Mouse (Mus musculus) embryonic facial prominence, embryonic 10.5 days (tissue): Measurements from ENCODE around the gene Hyal1. TPM values are rescaled to one million over a fixed set of nuclear protein-coding genes. Genes with fewer than 3 reads are reported as not detected.

Source experiments
- DNase-seq: peaks from one replicate; pipeline ENCODE4 v3.0.0-alpha.2; 2017; ENCODE audit warnings: low spot score
- H3K27ac ChIP-seq: fragments of 300-500 bp; sonication (generic); replicated peaks from 2 replicates; pipeline ENCODE4 v1.5.1; 2016; ENCODE audit warnings: mild to moderate bottlenecking
- H3K27me3 ChIP-seq: fragments of 300-500 bp; sonication (generic); replicated peaks from 2 replicates; pipeline ENCODE4 v1.6.1; 2016; ENCODE audit warnings: low read depth, mild to moderate bottlenecking; ENCODE audit not compliant: poor library complexity, severe bottlenecking
- H3K36me3 ChIP-seq: fragments of 300-500 bp; sonication (generic); replicated peaks from 2 replicates; pipeline ENCODE4 v1.6.1; 2016; ENCODE audit warnings: mild to moderate bottlenecking, moderate library complexity
- H3K4me1 ChIP-seq: fragments of 300-500 bp; sonication (generic); 2 replicates; pipeline ENCODE4 v1.6.1; 2016
- H3K4me3 ChIP-seq: fragments of 300-500 bp; sonication (generic); 2 replicates; pipeline ENCODE4 v1.5.1; 2016; ENCODE audit warnings: mild to moderate bottlenecking, moderate library complexity
- H3K9me3 ChIP-seq: fragments of 300-500 bp; sonication (generic); 2 replicates; pipeline ENCODE4 v1.6.1; 2016; ENCODE audit warnings: mild to moderate bottlenecking
- WGBS: fragments of 180-500 bp; shearing (Covaris S2); methylation state at CpG from one replicate; pipeline ENCODE4 v1.1.7; 2016; 5-methylcytosine and 5-hydroxymethylcytosine counted together
- polyA plus RNA-seq: library from polyadenylated mRNA; unstranded; fragments of >200 nt; fragmentation: Nextera tagmentation; extraction: Ambion mirVana; gene quantifications from 2 replicates; pipeline ENCODE4 v1.2.1, GENCODE M21; 2016

Gene Hyal1
- polyA plus RNA-seq, 1 experiment from 2014 or later, result 9.1 TPM

GRCm38 (mm10) chr9:107607036-107607435, 30.3 kb downstream of the Hyal1 start:
- Histone ChIP-seq H3K4me1 (peaks cover 94% of the 10 kb centered on the region), H3K27me3 (peaks cover 24% of the 10 kb centered on the region), H3K9me3 (no peaks in the 10 kb centered on the region), H3K27ac (peak overlapping the region; percentile 80), H3K4me3 (peak overlapping the region; percentile 29), H3K36me3 (no peaks in the 10 kb centered on the region)
- 71% methylated on average over 2 of the region's 2 CpGs for WGBS
- no peak for DNase-seq

- Histone ChIP-seq H3K4me1 (peaks cover 94% of the 10 kb centered on the region), H3K27ac (peak overlapping the region; percentile 80)
- 57% methylated on average over 9 of the region's 9 CpGs for WGBS
Observed at GRCm38 (mm10) chr9:107607653-107608245, 31.0 kb downstream of the Hyal1 start.

GRCm38 (mm10) chr9:107608741-107609432, 32.2 kb downstream of the Hyal1 start, which contains the start of gene Sema3b:
Sema3b (minus strand) TSS chr9:107609229.
- Histone ChIP-seq H3K27ac (peak within 1 kb of the TSS; percentile 80), H3K4me3 (peak within 1 kb of the TSS; percentile 33), H3K4me1 (peaks cover 94% of the 10 kb centered on the region), H3K27me3 (peaks cover 10% of the 10 kb centered on the region), H3K36me3 (peaks cover 4% of the 10 kb centered on the region), H3K9me3 (no peaks in the 10 kb centered on the region)
- 34% methylated on average over 12 of the region's 12 CpGs for WGBS
- DNase-seq, result peak; percentile 61

More at GRCm38 (mm10) chr9:107607653-107608245, 31.0 kb downstream of the Hyal1 start:
- H3K9me3 ChIP-seq, result no peaks in the 10 kb centered on the region
- peaks cover 21% of the 10 kb centered on the region for H3K27me3 ChIP-seq
- H3K36me3 ChIP-seq, result no peaks in the 10 kb centered on the region
- no peak overlapping the region for H3K4me3 ChIP-seq
- DNase-seq, result no peak

- Histone ChIP-seq H3K4me1 (peaks cover 92% of the 10 kb centered on the region), H3K27ac (peak overlapping the region; percentile 80), H3K4me3 (peak overlapping the region; percentile 33), H3K36me3 (peaks cover 10% of the 10 kb centered on the region), H3K27me3 (peaks cover 8% of the 10 kb centered on the region; the same call in 1 of the 2 replicates), H3K9me3 (no peaks in the 10 kb centered on the region)
- DNase-seq, result no peak
- WGBS, result 62% methylated on average over 4 of the region's 4 CpGs
Observed at GRCm38 (mm10) chr9:107609433-107609830, 32.7 kb downstream of the Hyal1 start.

GRCm38 (mm10) chr9:107611456-107612190, 34.9 kb downstream of the Hyal1 start:
- peaks cover 32% of the 10 kb centered on the region for H3K36me3 ChIP-seq
- peaks cover 8% of the 10 kb centered on the region; the same call in 1 of the 2 replicates for H3K27me3 ChIP-seq
- peak overlapping the region; percentile 59 for H3K4me3 ChIP-seq
- DNase-seq, result no peak
- peak overlapping the region; percentile 96 for H3K27ac ChIP-seq
- H3K9me3 ChIP-seq, result no peaks in the 10 kb centered on the region
- H3K4me1 ChIP-seq, result peaks cover 76% of the 10 kb centered on the region
- 75% methylated on average over 6 of the region's 6 CpGs for WGBS

- peaks cover 39% of the 10 kb centered on the region for H3K36me3 ChIP-seq
- peaks cover 69% of the 10 kb centered on the region for H3K4me1 ChIP-seq
- H3K9me3 ChIP-seq, result no peaks in the 10 kb centered on the region
- DNase-seq, result peak; percentile 99
- H3K27ac ChIP-seq, result peak overlapping the region; percentile 96
- WGBS, result 3% methylated on average over 48 of the region's 48 CpGs
- peaks cover 3% of the 10 kb centered on the region; the same call in 1 of the 2 replicates for H3K27me3 ChIP-seq
- peak overlapping the region; percentile 59 for H3K4me3 ChIP-seq
Observed at GRCm38 (mm10) chr9:107612191-107612944, 35.6 kb downstream of the Hyal1 start.

- H3K4me1 ChIP-seq, result peaks cover 62% of the 10 kb centered on the region
- peak overlapping the region; percentile 59 for H3K4me3 ChIP-seq
- WGBS, result 15% methylated on average over 12 of the region's 12 CpGs
- peaks cover 46% of the 10 kb centered on the region for H3K36me3 ChIP-seq
- no peak for DNase-seq
- H3K27me3 ChIP-seq, result peaks cover 2% of the 10 kb centered on the region; the same call in 1 of the 2 replicates
- H3K9me3 ChIP-seq, result no peaks in the 10 kb centered on the region
- peak overlapping the region; percentile 96 for H3K27ac ChIP-seq
Observed at GRCm38 (mm10) chr9:107612945-107613569, 36.3 kb downstream of the Hyal1 start.

GRCm38 (mm10) chr9:107615035-107615434, 38.3 kb downstream of the Hyal1 start:
- no peak for DNase-seq
- H3K4me1 ChIP-seq, result peaks cover 42% of the 10 kb centered on the region

GRCm38 (mm10) chr9:107617461-107617860, 40.7 kb downstream of the Hyal1 start:
- no peaks in the 10 kb centered on the region for H3K27me3 ChIP-seq
- no peaks in the 10 kb centered on the region for H3K9me3 ChIP-seq
- peaks cover 80% of the 10 kb centered on the region for H3K36me3 ChIP-seq
- WGBS, result 83% methylated on average over 2 of the region's 2 CpGs
- DNase-seq, result no peak
- no peak overlapping the region for H3K27ac ChIP-seq
- peaks cover 24% of the 10 kb centered on the region for H3K4me1 ChIP-seq
- no peak overlapping the region for H3K4me3 ChIP-seq

More at GRCm38 (mm10) chr9:107615035-107615434, 38.3 kb downstream of the Hyal1 start:
- Histone ChIP-seq H3K36me3 (peaks cover 66% of the 10 kb centered on the region), H3K27me3 (no peaks in the 10 kb centered on the region), H3K4me3 (peak overlapping the region; percentile 1; the same call in 1 of the 2 replicates), H3K9me3 (no peaks in the 10 kb centered on the region), H3K27ac (peak overlapping the region; percentile 26; the same call in 1 of the 2 replicates)
- 65% methylated on average over 4 of the region's 4 CpGs for WGBS

- WGBS, result 90% methylated on average over 6 of the region's 6 CpGs
- Histone ChIP-seq H3K9me3 (no peaks in the 10 kb centered on the region), H3K4me1 (peaks cover 17% of the 10 kb centered on the region), H3K36me3 (peaks cover 86% of the 10 kb centered on the region), H3K27ac (no peak overlapping the region), H3K4me3 (no peak overlapping the region), H3K27me3 (no peaks in the 10 kb centered on the region)
- no peak for DNase-seq
Observed at GRCm38 (mm10) chr9:107618098-107618497, 41.4 kb downstream of the Hyal1 start.

GRCm38 (mm10) chr9:107618778-107619545, 42.2 kb downstream of the Hyal1 start:
- no peak overlapping the region; the same call in 1 of the 2 replicates for H3K27ac ChIP-seq

More at GRCm38 (mm10) chr9:107618778-107619545, 42.2 kb downstream of the Hyal1 start:
- Histone ChIP-seq H3K4me3 (no peak overlapping the region), H3K36me3 (peaks cover 90% of the 10 kb centered on the region), H3K9me3 (no peaks in the 10 kb centered on the region), H3K4me1 (peaks cover 9% of the 10 kb centered on the region), H3K27me3 (no peaks in the 10 kb centered on the region)
- no peak for DNase-seq
- 83% methylated on average over 13 of the region's 13 CpGs for WGBS
